Mouse (Mus musculus): ENCODE measurements around the gene Bspry.

Gene Bspry

GRCm38 (mm10) chr4:62480709-62481605 is 1.1 kb downstream of the Bspry start:
- in situ Hi-C loops (cut with MboI, MseI) = no loop called here

GRCm38 (mm10) chr4:62484928-62485327 is 5.1 kb downstream of the Bspry start:
- in situ Hi-C loops (cut with MboI, MseI) = loop anchor here in 1 of 2 experiments (5.0 kb wide), 1 partner anchor 207 kb away; no protein-coding TSS in a partner anchor

- in situ Hi-C loops (cut with MboI, MseI) = loop anchor here in 1 of 2 experiments (5.0 kb wide), 1 partner anchor 207 kb away; no protein-coding TSS in a partner anchor
Observed at GRCm38 (mm10) chr4:62485450-62486161, 5.8 kb downstream of the Bspry start.

- in situ Hi-C loops (cut with MboI, MseI) = loop anchor here in 1 of 2 experiments (5.0 kb wide), 1 partner anchor 206 kb away; no protein-coding TSS in a partner anchor
Observed at GRCm38 (mm10) chr4:62486162-62486696, 6.4 kb downstream of the Bspry start.

- in situ Hi-C loops (cut with MboI, MseI) = loop anchor here in 1 of 2 experiments (5.0 kb wide), 1 partner anchor 205 kb away; no protein-coding TSS in a partner anchor
Observed at GRCm38 (mm10) chr4:62487172-62487571, 7.3 kb downstream of the Bspry start.

GRCm38 (mm10) chr4:62487914-62488313 is 8.1 kb downstream of the Bspry start:
- in situ Hi-C loops (cut with MboI, MseI) = loop anchor here in 1 of 2 experiments (5.0 kb wide), 1 partner anchor 204 kb away; no protein-coding TSS in a partner anchor

GRCm38 (mm10) chr4:62492682-62493081 is 12.8 kb downstream of the Bspry start:
- in situ Hi-C loops (cut with MboI, MseI) = no loop called here

- in situ Hi-C loops (cut with MboI, MseI) = no loop called here
Observed at GRCm38 (mm10) chr4:62494230-62494629, 14.4 kb downstream of the Bspry start.

- in situ Hi-C loops (cut with MboI, MseI) = no loop called here
Observed at GRCm38 (mm10) chr4:62495946-62496345, 16.1 kb downstream of the Bspry start.

- in situ Hi-C loops (cut with MboI, MseI) = no loop called here
Observed at GRCm38 (mm10) chr4:62496815-62497214, 17.0 kb downstream of the Bspry start.

- in situ Hi-C loops (cut with MboI, MseI) = no loop called here
Observed at GRCm38 (mm10) chr4:62500799-62501198, 20.9 kb downstream of the Bspry start.

- in situ Hi-C loops (cut with MboI, MseI) = no loop called here
Observed at GRCm38 (mm10) chr4:62501534-62501933, 21.7 kb downstream of the Bspry start.

- in situ Hi-C loops (cut with MboI, MseI) = no loop called here
Observed at GRCm38 (mm10) chr4:62501964-62502732, 22.3 kb downstream of the Bspry start.

- in situ Hi-C loops (cut with MboI, MseI) = no loop called here
Observed at GRCm38 (mm10) chr4:62502969-62503368, 23.1 kb downstream of the Bspry start.

GRCm38 (mm10) chr4:62503374-62503970 is 23.6 kb downstream of the Bspry start, which contains the start of gene Hdhd3:
Hdhd3 (minus strand) TSS chr4:62503467.
- in situ Hi-C loops (cut with MboI, MseI) = no loop called here

- in situ Hi-C loops (cut with MboI, MseI) = no loop called here
Observed at GRCm38 (mm10) chr4:62505991-62506390, 26.1 kb downstream of the Bspry start.

- in situ Hi-C loops (cut with MboI, MseI) = no loop called here
Observed at GRCm38 (mm10) chr4:62506798-62507197, 26.9 kb downstream of the Bspry start.

GRCm38 (mm10) chr4:62508839-62509238 is 29.0 kb downstream of the Bspry start:
- in situ Hi-C loops (cut with MboI, MseI) = no loop called here

GRCm38 (mm10) chr4:62509946-62510345 is 30.1 kb downstream of the Bspry start:
- in situ Hi-C loops (cut with MboI, MseI) = no loop called here

- in situ Hi-C loops (cut with MboI, MseI) = no loop called here
Observed at GRCm38 (mm10) chr4:62513998-62514506, 34.2 kb downstream of the Bspry start.
